Mouse (Mus musculus) ES-E14 (cell line): ENCODE measurements around the gene Ldah.

Experiments used
- HCFC1 ChIP-seq: IDR thresholded peaks from 2 replicates; pipeline ENCODE4 v1.6.1; 2012; ENCODE audit warnings: low read length, inconsistent platforms, borderline replicate concordance; ENCODE audit not compliant: insufficient read depth
- ZC3H11A ChIP-seq: IDR thresholded peaks from 2 replicates; pipeline ENCODE4 v1.6.1; 2012; ENCODE audit warnings: low read depth, mild to moderate bottlenecking, inconsistent platforms, low read length, borderline replicate concordance

DNA sequence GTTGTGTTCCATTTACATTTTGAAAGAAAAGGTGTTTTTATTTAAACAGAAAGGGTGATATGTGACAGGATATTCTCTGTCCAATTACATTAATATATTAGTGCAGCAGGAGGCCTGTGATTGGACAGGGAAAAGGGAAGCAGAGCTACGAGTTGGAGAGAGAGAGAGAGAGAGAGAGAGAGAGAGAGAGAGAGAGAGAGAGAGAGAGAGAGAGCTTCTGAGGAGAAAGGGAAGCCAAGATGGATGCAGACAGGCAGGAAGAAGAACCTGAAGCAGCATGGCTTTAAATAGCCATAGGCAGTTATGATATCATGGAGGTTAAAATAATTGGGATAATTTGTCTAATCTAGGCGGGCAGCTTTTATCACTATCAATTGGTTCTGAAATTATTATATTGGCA, 40.2 kb upstream of the Ldah start:
- no peak for TF ChIP-seq HCFC1
- TF ChIP-seq ZC3H11A, result no peak
